Mouse (Mus musculus) frontal cortex, postnatal 10 days (tissue): ENCODE data around the gene Plekhs1.
"Not testable (repeated sequence)": the region's sequence is repeated elsewhere in the genome, so short reads cannot be mapped to it uniquely, and the experiment has no call there.

Experiments
- DNase-seq, 2 experiments: peaks; one replicate each; pipeline ENCODE4 v3.0.0; 2022; ENCODE audit warnings: low spot score in 2 of 2, mixed read lengths in 1 of 2

Gene Plekhs1

GRCm38 (mm10) chr19:56519408-56519807 lies 58.0 kb downstream of the Plekhs1 start:
- not testable (repeated sequence) for DNase-seq

GRCm38 (mm10) chr19:56530529-56530928 lies 69.1 kb downstream of the Plekhs1 start:
- DNase-seq = not testable (repeated sequence)

- DNase-seq = no peak
Observed at GRCm38 (mm10) chr19:56531251-56531650, 69.8 kb downstream of the Plekhs1 start.

GRCm38 (mm10) chr19:56533291-56534071 lies 72.0 kb downstream of the Plekhs1 start:
- no peak for DNase-seq

- no peak for DNase-seq
Observed at GRCm38 (mm10) chr19:56534337-56534736, 72.9 kb downstream of the Plekhs1 start.

- no peak for DNase-seq
Observed at GRCm38 (mm10) chr19:56535064-56535463, 73.6 kb downstream of the Plekhs1 start.

- DNase-seq = no peak
Observed at GRCm38 (mm10) chr19:56535765-56536164, 74.3 kb downstream of the Plekhs1 start.
